Mouse (Mus musculus) spleen, adult 2 months (tissue): Measurements from ENCODE around the gene Mtch1.

Experiments
- CTCF ChIP-seq: fragments of 200-500 bp; IDR thresholded peaks from 2 replicates; pipeline ENCODE4 v1.5.1; 2011; ENCODE audit warnings: mild to moderate bottlenecking, inconsistent platforms; ENCODE audit not compliant: insufficient read depth, insufficient read length, insufficient replicate concordance; ENCODE audit errors: extremely low read depth
- POLR2A ChIP-seq: fragments of 200-500 bp; IDR thresholded peaks from 2 replicates; pipeline ENCODE4 v1.6.1; 2011; ENCODE audit warnings: low read depth, low read length, inconsistent platforms

DNA sequence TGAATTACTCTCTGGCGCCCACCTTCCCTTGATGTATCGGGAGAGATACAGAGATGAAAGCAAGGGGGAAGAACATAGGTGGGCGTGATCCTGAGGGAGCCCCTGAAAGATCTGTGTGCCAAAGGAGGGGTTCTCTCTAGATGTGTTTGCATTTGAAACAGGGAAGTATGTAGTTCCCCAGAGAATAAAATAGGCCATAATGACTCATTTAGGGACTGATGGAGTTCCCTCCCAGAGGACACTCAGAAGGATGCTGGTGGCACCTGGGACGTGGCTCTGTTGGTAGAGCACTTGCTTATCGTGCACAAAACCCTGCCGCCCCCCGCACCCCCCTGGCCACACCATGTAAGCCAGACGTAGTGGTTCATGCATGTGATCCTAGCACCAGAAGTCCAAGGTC lies 15.4 kb upstream of the Mtch1 start:
- TF ChIP-seq CTCF (no peak), POLR2A (no peak)
